Mouse (Mus musculus) spleen, adult 2 months (tissue): ENCODE data around the gene Prph.

ENCODE experiments used
- CTCF ChIP-seq: fragments of 200-500 bp; IDR thresholded peaks from 2 replicates; pipeline ENCODE4 v1.5.1; 2011; ENCODE audit warnings: mild to moderate bottlenecking, inconsistent platforms; ENCODE audit not compliant: insufficient read depth, insufficient read length, insufficient replicate concordance; ENCODE audit errors: extremely low read depth
- POLR2A ChIP-seq: fragments of 200-500 bp; IDR thresholded peaks from 2 replicates; pipeline ENCODE4 v1.6.1; 2011; ENCODE audit warnings: low read depth, low read length, inconsistent platforms

- TF ChIP-seq CTCF = no peak
- TF ChIP-seq POLR2A = no peak
Observed at GRCm38 (mm10) chr15:99074019-99074599, 19.1 kb downstream of the Prph start, which contains the start of gene Troap.
